Mouse (Mus musculus) cortical plate, adult 2 months (tissue): Measurements from ENCODE around the gene Olfr372.
"Not testable (repeated sequence)": the region's sequence is repeated elsewhere in the genome, so short reads cannot be mapped to it uniquely, and the experiment has no call there.

Experiments
- CTCF ChIP-seq: fragments of 200-500 bp; IDR thresholded peaks from 2 replicates; pipeline ENCODE4 v1.5.1; 2011; ENCODE audit warnings: mild to moderate bottlenecking, control low read depth, low read length; ENCODE audit not compliant: insufficient read depth; ENCODE audit errors: extremely low read depth
- POLR2A ChIP-seq: fragments of 200-500 bp; IDR thresholded peaks from 2 replicates; pipeline ENCODE4 v1.6.1; 2011; ENCODE audit warnings: mild to moderate bottlenecking, low read length, control low read depth; ENCODE audit not compliant: insufficient read depth; ENCODE audit errors: extremely low read depth

GRCm38 (mm10) chr8:72017339-72017738, 23.7 kb upstream of the Olfr372 start:
- not testable (repeated sequence) for TF ChIP-seq POLR2A, CTCF
